Mouse (Mus musculus): Measurements from ENCODE around the gene Ryr3. TPM values are rescaled to one million over a fixed set of nuclear protein-coding genes. Genes with fewer than 3 reads are reported as not detected.

The Ryr3 gene
- polyA plus RNA-seq, 1 experiment, result 0.76 TPM

- no peak overlapping the region for H3K27ac ChIP-seq (ENCODE audit: insufficient read depth, low read length)
- TF ChIP-seq POLR2A (IDR thresholded peaks at IDR 0.05; ENCODE audit: low read depth, low read length), result no peak
- no peak for TF ChIP-seq CTCF (IDR thresholded peaks at IDR 0.05; ENCODE audit: borderline replicate concordance, insufficient read depth, low read length)
- no peak overlapping the region for H3K4me3 ChIP-seq (ENCODE audit: insufficient read depth, low read length)
- H3K4me1 ChIP-seq (ENCODE audit: control insufficient read depth, insufficient read depth, low read length), result no peaks in the 10 kb centered on the region
Observed at GRCm38 (mm10) chr2:113049831-113050230, 167.1 kb downstream of the Ryr3 start.

- TF ChIP-seq CTCF (IDR thresholded peaks at IDR 0.05; ENCODE audit: borderline replicate concordance, insufficient read depth, low read length), result no peak
- TF ChIP-seq POLR2A (IDR thresholded peaks at IDR 0.05; ENCODE audit: low read depth, low read length), result no peak
- Histone ChIP-seq H3K4me1 (ENCODE audit: control insufficient read depth, insufficient read depth, low read length) (no peaks in the 10 kb centered on the region), H3K27ac (ENCODE audit: insufficient read depth, low read length) (no peak overlapping the region)
Observed at GRCm38 (mm10) chr2:113036550-113036949, 180.3 kb downstream of the Ryr3 start.

GRCm38 (mm10) chr2:113030689-113031088 lies 186.2 kb downstream of the Ryr3 start:
- Histone ChIP-seq H3K4me1 (ENCODE audit: control insufficient read depth, insufficient read depth, low read length) (no peaks in the 10 kb centered on the region), H3K27ac (ENCODE audit: insufficient read depth, low read length) (no peak overlapping the region), H3K4me3 (ENCODE audit: insufficient read depth, low read length) (no peak overlapping the region)
- TF ChIP-seq CTCF (IDR thresholded peaks at IDR 0.05; ENCODE audit: borderline replicate concordance, insufficient read depth, low read length) (no peak), POLR2A (IDR thresholded peaks at IDR 0.05; ENCODE audit: low read depth, low read length) (no peak)

More at GRCm38 (mm10) chr2:113036550-113036949, 180.3 kb downstream of the Ryr3 start:
- no peak overlapping the region for H3K4me3 ChIP-seq (ENCODE audit: insufficient read depth, low read length)

GRCm38 (mm10) chr2:113019896-113020295 lies 197.0 kb downstream of the Ryr3 start:
- no peak for TF ChIP-seq CTCF (IDR thresholded peaks at IDR 0.05; ENCODE audit: borderline replicate concordance, insufficient read depth, low read length)
- TF ChIP-seq POLR2A (IDR thresholded peaks at IDR 0.05; ENCODE audit: low read depth, low read length), result no peak
- no peak overlapping the region for H3K27ac ChIP-seq (ENCODE audit: insufficient read depth, low read length)
- no peak overlapping the region for H3K4me3 ChIP-seq (ENCODE audit: insufficient read depth, low read length)
- no peaks in the 10 kb centered on the region for H3K4me1 ChIP-seq (ENCODE audit: control insufficient read depth, insufficient read depth, low read length)

GRCm38 (mm10) chr2:113018278-113018677 lies 198.6 kb downstream of the Ryr3 start:
- Histone ChIP-seq H3K4me1 (ENCODE audit: control insufficient read depth, insufficient read depth, low read length) (no peaks in the 10 kb centered on the region), H3K4me3 (ENCODE audit: insufficient read depth, low read length) (no peak overlapping the region), H3K27ac (ENCODE audit: insufficient read depth, low read length) (no peak overlapping the region)
- TF ChIP-seq CTCF (IDR thresholded peaks at IDR 0.05; ENCODE audit: borderline replicate concordance, insufficient read depth, low read length), result no peak
- no peak for TF ChIP-seq POLR2A (IDR thresholded peaks at IDR 0.05; ENCODE audit: low read depth, low read length)

- H3K4me1 ChIP-seq (ENCODE audit: control insufficient read depth, insufficient read depth, low read length), result no peaks in the 10 kb centered on the region
- TF ChIP-seq CTCF (IDR thresholded peaks at IDR 0.05; ENCODE audit: borderline replicate concordance, insufficient read depth, low read length) (no peak), POLR2A (IDR thresholded peaks at IDR 0.05; ENCODE audit: low read depth, low read length) (no peak)
- H3K27ac ChIP-seq (ENCODE audit: insufficient read depth, low read length), result no peak overlapping the region
- no peak overlapping the region for H3K4me3 ChIP-seq (ENCODE audit: insufficient read depth, low read length)
Observed at GRCm38 (mm10) chr2:113016236-113016635, 200.7 kb downstream of the Ryr3 start.

GRCm38 (mm10) chr2:113008961-113009740 lies 207.7 kb downstream of the Ryr3 start:
- H3K4me1 ChIP-seq (ENCODE audit: control insufficient read depth, insufficient read depth, low read length), result no peaks in the 10 kb centered on the region
- no peak overlapping the region for H3K4me3 ChIP-seq (ENCODE audit: insufficient read depth, low read length)
- TF ChIP-seq POLR2A (IDR thresholded peaks at IDR 0.05; ENCODE audit: low read depth, low read length), result no peak
- TF ChIP-seq CTCF (IDR thresholded peaks at IDR 0.05; ENCODE audit: borderline replicate concordance, insufficient read depth, low read length), result no peak
- no peak overlapping the region for H3K27ac ChIP-seq (ENCODE audit: insufficient read depth, low read length)

GRCm38 (mm10) chr2:112998498-112998897 lies 218.4 kb downstream of the Ryr3 start:
- H3K4me1 ChIP-seq (ENCODE audit: control insufficient read depth, insufficient read depth, low read length), result no peaks in the 10 kb centered on the region
- H3K4me3 ChIP-seq (ENCODE audit: insufficient read depth, low read length), result no peak overlapping the region
- TF ChIP-seq CTCF (IDR thresholded peaks at IDR 0.05; ENCODE audit: borderline replicate concordance, insufficient read depth, low read length) (no peak), POLR2A (IDR thresholded peaks at IDR 0.05; ENCODE audit: low read depth, low read length) (no peak)
- no peak overlapping the region for H3K27ac ChIP-seq (ENCODE audit: insufficient read depth, low read length)

- no peak for TF ChIP-seq POLR2A (IDR thresholded peaks at IDR 0.05; ENCODE audit: low read depth, low read length)
- no peak for TF ChIP-seq CTCF (IDR thresholded peaks at IDR 0.05; ENCODE audit: borderline replicate concordance, insufficient read depth, low read length)
Observed at GRCm38 (mm10) chr2:112982908-112983510, 233.9 kb downstream of the Ryr3 start.

More at GRCm38 (mm10) chr2:112982908-112983510, 233.9 kb downstream of the Ryr3 start:
- Histone ChIP-seq H3K27ac (ENCODE audit: insufficient read depth, low read length) (no peak overlapping the region), H3K4me3 (ENCODE audit: insufficient read depth, low read length) (no peak overlapping the region), H3K4me1 (ENCODE audit: control insufficient read depth, insufficient read depth, low read length) (no peaks in the 10 kb centered on the region)
